Mouse (Mus musculus) Patski (cell line): ENCODE measurements around the gene Gemin4. TPM values are rescaled to one million over a fixed set of nuclear protein-coding genes. Genes with fewer than 3 reads are reported as not detected.

Experiments
- ATAC-seq: fragments of 100-300 bp; one replicate; pipeline ENCODE4 v1.8.0; 2021
- CTCF ChIA-PET: fragments of 350-600 bp; sonication (Branson Sonifier 250); formaldehyde crosslinking; loops from one replicate; lab custom pipeline; 2022; ENCODE audit warnings: inconsistent platforms; lab: Charles Lee
- POLR2A ChIA-PET: fragments of 350-600 bp; sonication (Branson Sonifier 250); formaldehyde crosslinking; loops from one replicate; lab custom pipeline; 2022; ENCODE audit warnings: antibody characterized with exemption, inconsistent platforms; lab: Charles Lee
- DNase-seq: peaks from one replicate; pipeline ENCODE4 v3.0.0-alpha.2; 2011; ENCODE audit warnings: low read depth, low spot score
- H3K27me3 ChIP-seq: fragments of 371-371 bp; one replicate; pipeline ENCODE4 v1.5.1; 2021
- CTCF ChIP-seq: fragments of 100-300 bp; IDR thresholded peaks from one replicate; pipeline ENCODE4 v1.5.1; 2021
- in situ Hi-C: fragments of 300-500 bp; cut with MboI; formaldehyde crosslinking; loops from 3 replicates; pipeline ENCODE4 v1.11.1; 2018; ENCODE audit warnings: low pct_unique_long_range_greater_than_20kb, mixed read lengths
- polyA plus RNA-seq: library from polyadenylated mRNA; unstranded; gene quantifications from one replicate; pipeline ENCODE4 v1.2.3, GENCODE M21; 2021

The Gemin4 gene
- polyA plus RNA-seq, 1 experiment from 2014 or later, result 4.4 TPM

GRCm38 (mm10) chr11:76167079-76167765, 50.2 kb downstream of the Gemin4 start:
- ChIA-PET CTCF (interaction anchor here (0.7 to 0.8 kb wide), 2 partner anchors 9 to 92 kb away, joined by 3 read pairs; no protein-coding TSS in a partner anchor), POLR2A (interaction anchor here (0.7 kb wide), 1 partner anchor 107 kb away, joined by 3 read pairs; no protein-coding TSS in a partner anchor)
- TF ChIP-seq CTCF, result peak; percentile 71
- no peaks in the 10 kb centered on the region for H3K27me3 ChIP-seq
- in situ Hi-C loops, result no loop called here
- DNase-seq (no peak), ATAC-seq (no peak)

- ATAC-seq (no peak), DNase-seq (no peak)
- CTCF ChIA-PET, result no interaction called here
- TF ChIP-seq CTCF, result no peak
- H3K27me3 ChIP-seq, result no peaks in the 10 kb centered on the region
- in situ Hi-C loops, result no loop called here
- POLR2A ChIA-PET, result no interaction called here
These were observed 50.8 kb downstream of the Gemin4 start for GRCm38 (mm10) chr11:76166657-76167056.

Other genes with a start within 250 kb of the Gemin4 start
- gene 1700016K19Rik, start 217.8 kb downstream of the Gemin4 start, polyA plus RNA-seq, result 0.19 TPM
- gene Rflnb, start 189.9 kb downstream of the Gemin4 start, polyA plus RNA-seq, result 3.5 TPM
- 53.0 TPM for gene Vps53, start 38.0 kb downstream of the Gemin4 start, polyA plus RNA-seq
- 5.9 TPM for gene Fam57a, start 38.0 kb downstream of the Gemin4 start, polyA plus RNA-seq
- gene Dbil5, start 56 bp downstream of the Gemin4 start, polyA plus RNA-seq, result 0.67 TPM
- 15.4 TPM for gene Mrm3, start 26.1 kb upstream of the Gemin4 start, polyA plus RNA-seq
- 151 TPM for gene Glod4, start 26.1 kb upstream of the Gemin4 start, polyA plus RNA-seq
- 107 TPM for gene Nxn, start 181.5 kb upstream of the Gemin4 start, polyA plus RNA-seq
- gene Timm22, start 189.3 kb upstream of the Gemin4 start, polyA plus RNA-seq, result 58.6 TPM